8 mouse cellular contexts compared by ENCODE assay signal in genomic region chr2:84556888-84557514, GRCm38 (mm10).
A peak's percentile ranks its signal among the peaks of the same experiment; 100 is the strongest.
DNase-seq lines count a peak whose midpoint lies in the region; ATAC-seq and TF ChIP-seq lines count a peak whose summit lies in the region.

No protein-coding gene starts in this region.

- 0 out of 2 replicates have a peak overlapping the region, but pooled peaks have one; percentile 6 for H3K4me3 ChIP-seq in embryonic facial prominence, embryonic 13.5 days
- no peak overlapping the region for H3K4me3 ChIP-seq in embryonic facial prominence, embryonic 10.5 days
- H3K4me3 ChIP-seq in ES-Bruce4 (ENCODE audit: low read depth, low read length) = no peak overlapping the region

- TF ChIP-seq POLR2A in ES-Bruce4 (IDR thresholded peaks at IDR 0.05; ENCODE audit: insufficient read depth, low read length) = no peak

- H3K4me1 ChIP-seq in embryonic facial prominence, embryonic 13.5 days = peaks cover 5% of the 10 kb centered on the region
- no peaks in the 10 kb centered on the region for H3K4me1 ChIP-seq in embryonic facial prominence, embryonic 10.5 days
- H3K4me1 ChIP-seq in ES-Bruce4 (ENCODE audit: control insufficient read depth, insufficient read depth, low read length) = no peaks in the 10 kb centered on the region

- H3K9me3 ChIP-seq in embryonic facial prominence, embryonic 13.5 days = no peaks in the 10 kb centered on the region
- H3K9me3 ChIP-seq in embryonic facial prominence, embryonic 10.5 days = no peaks in the 10 kb centered on the region
- no peaks in the 10 kb centered on the region for H3K9me3 ChIP-seq in ES-Bruce4 (replicated peaks; ENCODE audit: control insufficient read depth, insufficient read depth, low read length, poor library complexity, severe bottlenecking)

- H3K27ac ChIP-seq in embryonic facial prominence, embryonic 13.5 days = 0 out of 2 replicates have a peak overlapping the region, but pooled peaks have one; percentile 3
- no peak overlapping the region for H3K27ac ChIP-seq in embryonic facial prominence, embryonic 10.5 days (replicated peaks)
- H3K27ac ChIP-seq in ES-Bruce4 (ENCODE audit: insufficient read depth, low read length) = no peak overlapping the region

- H3K9ac ChIP-seq in embryonic facial prominence, embryonic 13.5 days = no peak overlapping the region
- H3K9ac ChIP-seq in ES-Bruce4 (ENCODE audit: low read depth, poor library complexity, severe bottlenecking) = no peak overlapping the region

- no peaks in the 10 kb centered on the region for H3K27me3 ChIP-seq in embryonic facial prominence, embryonic 13.5 days
- H3K27me3 ChIP-seq in embryonic facial prominence, embryonic 10.5 days (replicated peaks; ENCODE audit: low read depth, poor library complexity, severe bottlenecking) = no peaks in the 10 kb centered on the region
- H3K27me3 ChIP-seq in ES-Bruce4 (ENCODE audit: control insufficient read depth, insufficient read depth, low read length, poor library complexity, severe bottlenecking) = no peaks in the 10 kb centered on the region

- WGBS in embryonic facial prominence, embryonic 13.5 days = 48% methylated on average over 10 of the region's 10 CpGs
- WGBS in embryonic facial prominence, embryonic 10.5 days = 48% methylated on average over 10 of the region's 10 CpGs

- TF ChIP-seq EP300 in ES-Bruce4 (IDR thresholded peaks at IDR 0.05; ENCODE audit: insufficient read depth, low read depth, low read length) = no peak

- TF ChIP-seq CTCF in ES-Bruce4 (IDR thresholded peaks at IDR 0.05; ENCODE audit: low read depth, low read length) = peak; percentile 6

- no peaks in the 10 kb centered on the region for H3K36me3 ChIP-seq in embryonic facial prominence, embryonic 13.5 days
- H3K36me3 ChIP-seq in embryonic facial prominence, embryonic 10.5 days (replicated peaks) = no peaks in the 10 kb centered on the region
- H3K36me3 ChIP-seq in ES-Bruce4 (ENCODE audit: control insufficient read depth, insufficient read depth, low read length, poor library complexity, severe bottlenecking) = no peaks in the 10 kb centered on the region

- H3K4me2 ChIP-seq in embryonic facial prominence, embryonic 13.5 days = peak overlapping the region; percentile 35

- DNase-seq in embryonic facial prominence, embryonic 10.5 days (ENCODE audit: low spot score) = no peak
- peak; percentile 76 to 82 for DNase-seq in frontal cortex, adult 2 months (ENCODE audit: extremely low spot score in 1 of 2, low spot score in 1 of 2)
- peak; percentile 10 for DNase-seq in kidney, postnatal 14 days
- DNase-seq in lung, postnatal 36 days = peak; percentile 42
- DNase-seq in urinary bladder, postnatal 25 days (ENCODE audit: low spot score) = no peak
- no peak for DNase-seq in gastrocnemius, postnatal 25 days

- no peak for ATAC-seq in embryonic facial prominence, embryonic 13.5 days (ENCODE audit: insufficient number of reproducible peaks, insufficient read depth, low FRiP score, low TSS enrichment, low read depth)

Comparison
In these comparisons a context has a peak if more than half of its experiments do, and no peak if none do; other contexts are left out.
1. DNase-seq: peak in frontal cortex, adult 2 months (2 of 2), kidney, postnatal 14 days (single experiment) and lung, postnatal 36 days (single experiment); none in embryonic facial prominence, embryonic 10.5 days (single experiment), urinary bladder, postnatal 25 days (single experiment) and gastrocnemius, postnatal 25 days (single experiment).